Mouse (Mus musculus) left cerebral cortex, postnatal 36 days (tissue): ENCODE measurements around the gene Stat4. TPM values are rescaled to one million over a fixed set of nuclear protein-coding genes. Genes with fewer than 3 reads are reported as not detected.
"Not testable (repeated sequence)": the region's sequence is repeated elsewhere in the genome, so short reads cannot be mapped to it uniquely, and the experiment has no call there.

Experiments used
- DNase-seq, 2 experiments: peaks; one replicate each; pipeline ENCODE4 v3.0.0; 2021 to 2022; ENCODE audit warnings: low spot score in 2 of 2, mixed read lengths in 1 of 2
- intact Hi-C: fragments of 180-260 bp; cut with DNase I; formaldehyde crosslinking; loops from one replicate; pipeline ENCODE4 v1.15.1; 2025
- total RNA-seq, 2 experiments: library from RNA; stranded (reverse); gene quantifications; 2 replicates each; pipeline ENCODE4 v1.2.3; 2021

Gene Stat4
- total RNA-seq, 2 experiments from 2014 or later, result 4.2 to 5.0 TPM

DNA sequence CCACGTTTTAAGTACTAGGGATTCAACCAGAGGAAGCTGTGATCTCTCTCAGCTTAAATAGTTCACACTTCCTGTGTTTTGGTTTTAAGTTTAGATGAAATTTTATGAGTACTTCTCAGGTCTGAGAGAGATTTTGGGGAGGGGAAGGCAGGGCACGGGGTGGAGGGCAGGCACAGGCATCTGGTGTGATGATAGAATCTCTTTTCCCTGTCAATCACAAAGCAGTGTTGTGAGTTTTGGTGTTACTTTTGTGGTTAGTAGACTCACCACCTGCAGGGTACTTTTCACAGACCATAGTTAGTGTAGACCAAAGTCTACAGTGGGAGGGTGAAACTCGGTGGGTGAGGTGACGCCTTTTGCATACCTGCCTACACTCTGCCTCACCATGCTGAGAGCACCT, 32.7 kb downstream of the Stat4 start:
- intact Hi-C loops, result no loop called here
- no peak for DNase-seq

DNA sequence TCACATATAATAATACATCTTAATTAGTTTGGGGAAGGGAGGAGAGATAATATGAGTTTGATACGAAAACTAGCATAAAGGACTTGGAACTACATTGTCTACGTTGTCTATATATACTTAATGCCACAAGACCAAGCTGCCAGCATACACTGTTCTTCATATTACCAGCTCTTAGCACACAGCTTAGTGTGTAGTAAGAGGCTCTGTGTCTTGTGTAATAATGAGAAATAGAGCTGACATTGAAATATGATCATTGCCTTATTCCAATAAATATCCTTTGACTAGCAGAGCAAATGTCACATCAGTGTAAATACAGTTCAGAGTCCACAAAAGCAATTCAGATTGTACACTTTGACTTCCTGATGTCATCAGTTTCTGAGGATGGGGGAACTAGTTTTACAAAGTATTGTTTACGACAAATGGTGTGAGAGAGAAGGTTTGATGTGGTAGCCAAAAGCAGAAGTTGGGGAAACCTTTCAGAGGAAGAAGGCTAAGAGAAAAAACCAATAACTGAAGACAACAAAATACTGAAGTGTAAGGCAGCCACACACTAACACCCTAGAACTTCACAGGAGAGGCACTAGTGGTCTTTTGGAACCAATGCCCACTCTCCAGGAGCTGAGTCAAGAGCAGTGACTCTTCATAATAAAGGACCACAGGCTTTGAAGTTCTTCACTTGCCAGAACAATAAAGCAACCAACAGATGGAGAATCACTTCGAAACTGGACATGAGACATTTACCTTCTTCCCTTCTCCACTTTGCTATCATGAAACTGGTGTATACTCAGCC, 35.2 kb downstream of the Stat4 start:
- no peak for DNase-seq
- intact Hi-C loops, result no loop called here

DNA sequence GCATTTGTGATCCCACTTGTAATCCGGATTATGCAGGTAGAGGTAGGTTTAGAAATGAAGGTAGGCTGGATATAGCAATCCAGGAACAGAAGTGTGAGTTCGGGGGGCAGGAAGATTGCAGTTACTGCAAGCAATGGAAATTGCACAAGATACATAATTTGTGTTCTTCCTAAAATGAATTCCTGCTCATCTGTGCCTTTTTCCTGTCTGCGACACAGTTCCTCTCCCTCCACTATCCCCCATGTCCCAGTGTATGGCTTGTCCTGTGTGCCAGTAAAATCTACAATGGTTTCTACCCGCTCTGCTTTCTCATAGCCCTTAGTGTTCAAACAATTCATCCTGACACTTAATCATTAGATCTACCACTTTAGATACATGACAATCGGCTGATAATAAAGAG, 41.7 kb downstream of the Stat4 start:
- intact Hi-C loops, result no loop called here
- no peak for DNase-seq

DNA sequence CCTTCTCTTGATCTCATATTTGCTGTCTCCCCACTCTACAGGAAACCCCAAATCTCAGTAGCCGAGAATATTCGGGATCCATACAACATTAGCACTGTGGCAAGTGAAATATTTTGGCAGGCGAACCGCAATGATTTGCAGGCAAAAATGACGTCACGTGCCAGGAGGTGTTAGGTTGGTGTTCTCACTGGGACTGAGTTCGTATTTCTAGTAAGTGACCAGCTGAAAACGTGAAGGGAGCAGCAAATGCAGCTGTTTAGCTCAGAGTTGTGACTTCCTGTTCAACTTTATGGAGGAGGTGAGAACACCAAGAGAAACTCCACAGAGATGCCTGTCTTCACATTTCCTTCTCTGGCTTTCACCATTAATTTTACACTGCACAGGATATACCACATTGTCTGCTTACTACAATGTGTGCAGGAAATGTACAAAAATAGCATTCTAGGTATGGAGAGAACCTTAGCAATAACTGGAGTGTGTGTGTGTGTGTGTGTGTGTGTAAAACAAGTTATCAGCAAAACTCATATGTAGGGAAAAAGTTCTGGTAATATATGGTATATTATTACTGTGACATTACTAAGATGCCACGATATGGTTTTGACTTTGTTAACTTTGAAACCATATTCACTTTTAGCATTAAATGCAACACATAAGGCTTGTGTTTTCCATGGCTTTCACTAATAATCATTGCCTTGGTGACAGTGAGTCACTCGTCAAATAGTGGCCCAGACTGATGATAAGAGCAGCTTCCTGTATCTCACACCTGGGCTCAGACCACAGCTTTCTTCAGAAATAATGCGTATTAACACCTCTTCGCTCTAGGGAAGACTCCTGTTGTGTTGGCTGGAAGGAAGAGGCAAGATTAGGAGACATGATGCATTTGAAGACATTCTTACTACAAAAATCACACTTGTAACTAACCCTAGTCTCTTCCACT, 48.1 kb downstream of the Stat4 start:
- DNase-seq, result no peak
- intact Hi-C loops, result no loop called here

DNA sequence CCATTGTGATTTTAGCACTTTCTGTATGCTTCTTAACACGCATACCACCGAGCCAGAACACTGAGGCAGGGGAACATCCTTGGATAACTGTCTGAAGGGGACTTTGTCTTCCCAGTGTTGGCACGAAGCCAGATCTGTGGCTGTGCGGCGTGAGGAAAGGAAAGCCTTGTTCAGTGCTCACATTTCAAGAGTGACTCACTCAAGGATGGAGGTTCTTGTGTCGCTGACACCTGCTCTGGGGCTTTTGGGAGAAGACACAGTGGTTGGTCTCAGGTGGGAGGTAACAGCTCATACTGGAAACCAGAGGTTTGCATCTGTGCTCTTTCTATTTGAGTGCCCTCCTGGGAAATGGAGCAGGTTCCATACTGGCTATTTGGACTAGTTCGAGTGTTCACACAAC, 52.2 kb downstream of the Stat4 start:
- DNase-seq, result no peak
- intact Hi-C loops, result no loop called here

DNA sequence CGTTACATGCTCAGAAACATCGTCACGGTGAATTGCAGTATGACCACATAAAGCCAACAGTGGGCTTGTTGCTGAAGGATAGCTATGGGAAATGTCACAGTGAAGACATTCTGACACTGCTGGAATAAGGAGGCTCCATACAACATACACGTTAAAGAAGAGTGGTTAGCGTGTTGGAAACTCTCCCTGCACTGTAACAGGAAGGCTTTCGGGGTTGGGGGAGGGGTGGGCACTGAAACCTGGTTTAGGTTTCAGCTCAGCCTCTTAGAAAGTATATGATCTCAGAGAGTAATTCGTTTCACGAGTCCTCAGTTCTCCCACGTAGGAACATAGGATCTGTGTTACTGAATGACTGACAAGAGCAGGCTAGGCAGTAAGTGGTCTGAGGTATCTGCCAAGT, 52.7 kb downstream of the Stat4 start:
- intact Hi-C loops, result no loop called here
- no peak for DNase-seq

DNA sequence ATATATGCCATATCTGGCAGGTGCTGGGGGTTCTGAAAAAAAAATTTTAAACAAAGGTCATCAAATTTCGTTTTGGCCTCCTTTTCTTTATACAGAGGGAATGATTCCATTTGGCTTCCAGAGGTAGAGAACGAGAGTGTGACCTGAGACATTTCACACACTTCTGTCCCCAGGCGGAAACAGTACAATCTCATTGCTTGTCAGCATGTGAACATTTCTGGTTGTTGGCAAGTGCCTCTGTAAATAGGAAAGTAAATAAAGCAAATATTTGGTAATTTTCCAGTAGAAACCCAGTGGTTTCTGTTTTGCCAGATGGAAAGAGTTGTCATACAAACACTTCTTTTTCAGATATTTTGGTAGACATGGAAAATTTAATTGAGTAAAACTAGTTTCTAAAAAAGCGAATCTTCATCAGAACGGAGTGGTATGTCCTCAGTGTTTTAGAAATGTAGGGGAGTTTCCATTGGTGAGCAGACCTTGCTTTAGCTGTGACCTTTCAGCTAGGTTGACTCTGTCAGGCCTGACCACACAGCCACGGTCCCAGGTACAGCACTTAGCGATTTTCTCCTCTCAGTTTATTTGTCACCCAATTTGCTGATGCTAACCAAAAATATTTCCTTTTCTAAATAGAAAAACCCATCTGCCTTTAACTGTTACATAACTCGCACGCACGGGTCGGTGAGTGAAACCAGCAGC, 53.6 kb downstream of the Stat4 start:
- intact Hi-C loops, result no loop called here
- no peak for DNase-seq

DNA sequence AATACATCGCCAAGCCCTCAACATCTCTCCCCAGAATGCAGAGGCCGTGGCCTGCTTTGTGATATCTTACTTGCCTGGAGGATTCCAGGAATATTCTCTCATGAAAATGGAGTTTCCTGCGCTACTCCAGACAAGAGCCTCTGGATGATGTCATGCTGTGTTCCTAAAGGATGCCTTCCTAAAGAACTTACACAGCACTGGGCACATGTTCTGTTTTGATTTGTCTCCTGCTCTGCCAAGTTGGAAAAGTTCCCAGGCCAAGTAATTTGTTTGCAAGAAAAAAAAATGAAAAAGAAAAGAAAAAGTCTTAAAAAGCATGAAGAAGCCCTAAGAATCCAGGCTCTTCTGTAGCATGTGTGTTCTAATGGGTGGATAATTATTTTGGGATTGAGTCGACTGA, 56.2 kb downstream of the Stat4 start:
- DNase-seq, result no peak
- intact Hi-C loops, result no loop called here

DNA sequence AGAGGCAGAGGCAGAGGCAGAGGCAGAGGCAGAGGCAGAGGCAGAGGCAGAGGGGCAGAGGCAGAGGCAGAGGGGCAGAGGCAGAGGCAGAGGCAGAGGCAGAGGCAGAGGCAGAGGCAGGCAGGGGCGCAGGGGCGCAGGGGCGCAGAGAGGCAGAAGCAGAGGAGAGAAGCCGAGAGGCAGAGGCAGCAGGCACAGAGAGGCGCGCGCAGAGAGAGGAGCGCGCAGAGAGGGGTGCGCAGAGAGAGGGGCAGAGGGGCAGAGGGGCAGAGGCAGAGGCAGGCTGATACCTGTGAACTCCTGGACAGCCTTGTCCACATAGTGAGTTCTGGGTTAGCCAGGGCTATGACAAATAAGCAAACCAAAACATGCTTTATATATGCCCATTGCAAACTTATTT, 59.9 kb downstream of the Stat4 start:
- DNase-seq, intact Hi-C loops: not testable (repeated sequence)

DNA sequence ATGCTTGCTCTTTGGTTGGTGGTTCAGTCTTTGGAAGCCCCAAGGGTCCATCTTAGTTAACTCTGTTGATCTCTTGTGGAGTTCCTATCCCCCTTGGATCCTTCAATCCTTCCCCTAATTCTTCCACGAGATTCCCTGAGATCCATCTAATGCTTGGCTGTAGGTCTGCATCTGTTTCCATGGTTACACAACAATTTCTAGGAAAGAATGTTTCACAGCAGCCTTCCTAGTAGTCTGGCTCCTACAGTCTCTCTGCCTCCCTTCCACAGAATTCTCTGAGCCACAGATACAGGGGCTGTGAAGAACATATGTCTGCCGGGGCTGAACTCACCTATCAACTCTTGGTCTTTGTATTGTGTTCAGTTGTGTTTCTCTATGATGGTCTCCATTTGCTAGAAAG, 61.8 kb downstream of the Stat4 start:
- DNase-seq, result no peak
- intact Hi-C loops, result no loop called here

DNA sequence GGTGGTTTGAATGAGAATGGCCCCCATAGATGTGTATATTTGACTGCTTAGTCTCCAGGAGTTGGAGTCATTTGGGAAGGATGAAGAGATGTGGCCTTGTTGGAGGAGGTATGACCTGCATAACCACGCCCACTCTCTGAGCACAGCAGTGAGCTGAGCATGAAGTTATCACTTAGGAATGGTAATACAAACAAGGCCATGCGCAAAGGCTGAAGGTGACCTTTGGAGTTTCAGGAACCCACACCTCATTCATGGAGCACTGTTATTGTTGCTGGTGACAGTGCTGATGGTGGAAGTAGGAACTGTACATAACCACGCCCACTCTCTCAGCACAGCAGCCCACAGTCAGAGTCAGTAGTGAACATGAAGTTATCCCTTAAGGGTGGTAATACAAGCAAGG, 62.9 kb downstream of the Stat4 start:
- intact Hi-C loops, result no loop called here
- no peak for DNase-seq

DNA sequence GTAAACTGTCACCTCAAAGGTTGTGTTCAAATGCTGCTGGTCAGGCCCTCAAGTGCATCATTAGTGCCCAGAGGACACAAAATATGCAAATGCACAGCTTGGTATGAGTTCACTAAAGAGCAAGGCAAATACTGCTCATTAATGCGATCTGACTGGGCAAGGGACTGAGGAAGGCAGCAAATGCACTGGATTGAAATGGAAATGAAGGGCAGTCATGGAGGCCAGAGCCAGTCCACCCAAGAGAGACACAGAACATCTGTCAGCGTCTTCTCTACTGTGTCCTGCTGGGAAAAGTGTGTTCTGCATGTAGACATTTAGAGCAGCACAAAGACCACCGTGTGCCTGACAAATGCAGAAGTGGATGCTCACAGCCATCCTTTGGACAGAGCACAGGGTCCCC, 64.6 kb downstream of the Stat4 start:
- no peak for DNase-seq
- intact Hi-C loops, result no loop called here

DNA sequence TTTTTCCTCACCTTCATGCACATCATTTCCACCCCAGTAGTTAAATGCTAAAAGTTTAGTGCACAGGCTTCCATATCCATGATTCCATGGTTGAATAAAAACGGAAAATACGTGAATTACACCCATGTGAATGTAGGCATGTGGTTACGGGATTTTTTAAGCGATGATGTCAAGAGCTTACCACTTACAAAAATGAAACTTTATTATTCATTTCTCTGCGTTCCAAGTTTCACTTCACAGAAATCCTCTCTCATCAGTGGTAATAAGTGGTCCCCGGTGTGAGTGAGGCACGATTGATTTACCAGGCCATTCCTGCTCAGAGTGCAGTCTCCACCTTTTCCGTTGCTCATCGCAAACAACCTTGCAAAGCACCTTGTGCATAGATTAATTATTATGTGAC, 66.0 kb downstream of the Stat4 start:
- intact Hi-C loops, result no loop called here
- no peak for DNase-seq

DNA sequence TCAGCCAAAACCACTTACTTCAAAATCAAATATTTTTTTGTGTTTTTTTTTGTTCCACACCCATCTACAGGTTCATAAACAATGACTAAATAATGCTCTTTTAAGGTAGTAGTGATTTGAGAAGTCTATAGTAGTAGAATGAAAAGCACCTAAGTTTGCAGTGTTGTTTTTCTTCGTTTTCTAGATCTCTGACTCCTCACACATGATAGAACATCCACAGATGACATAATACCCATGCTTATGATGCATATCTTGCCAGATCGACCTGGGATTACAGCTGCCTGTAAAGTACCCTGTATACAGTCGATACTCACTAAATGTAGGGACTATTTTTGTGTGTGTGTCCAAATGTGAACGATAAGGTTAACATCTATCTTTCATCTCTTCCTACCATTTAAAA, 69.0 kb downstream of the Stat4 start:
- no peak for DNase-seq
- intact Hi-C loops, result no loop called here

DNA sequence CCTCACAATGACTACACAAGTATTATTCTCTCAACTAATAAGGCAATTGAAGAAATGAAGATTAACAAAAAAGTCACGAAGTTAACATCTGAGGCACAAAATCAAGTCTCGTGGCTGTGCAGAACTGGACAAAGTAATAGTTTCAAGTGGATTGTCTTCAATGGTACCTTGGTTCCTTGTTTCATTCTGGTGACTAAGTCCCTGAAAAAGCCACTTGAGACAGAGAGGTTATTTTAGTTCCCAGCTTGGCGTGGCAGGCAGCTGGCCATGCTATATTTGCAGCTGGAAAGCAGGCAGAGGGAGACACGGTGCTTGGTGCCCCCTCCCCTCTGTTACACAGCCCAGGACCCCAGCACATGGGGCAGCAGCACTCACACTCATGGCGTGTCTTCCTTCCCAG, 70.2 kb downstream of the Stat4 start:
- no peak for DNase-seq
- intact Hi-C loops, result no loop called here

DNA sequence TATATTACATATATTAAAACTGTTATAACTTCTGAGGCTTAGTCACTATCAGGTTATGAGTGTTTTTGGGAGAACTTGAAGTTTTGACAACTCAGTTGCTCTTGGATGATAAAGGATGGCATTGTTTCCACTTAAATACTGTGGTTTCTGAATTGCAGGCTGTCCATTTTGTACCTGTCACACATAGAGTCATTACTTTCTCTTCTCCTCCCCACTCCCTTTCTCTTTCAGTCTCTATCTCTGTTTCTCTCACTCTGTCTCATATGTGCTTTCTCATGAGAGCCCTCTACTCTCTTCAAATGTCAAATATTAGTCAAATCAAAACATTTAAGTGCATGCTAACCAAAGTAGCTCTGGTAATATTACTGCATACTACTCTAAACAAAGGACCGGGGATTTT, 79.3 kb downstream of the Stat4 start:
- intact Hi-C loops, result no loop called here
- DNase-seq, result no peak

DNA sequence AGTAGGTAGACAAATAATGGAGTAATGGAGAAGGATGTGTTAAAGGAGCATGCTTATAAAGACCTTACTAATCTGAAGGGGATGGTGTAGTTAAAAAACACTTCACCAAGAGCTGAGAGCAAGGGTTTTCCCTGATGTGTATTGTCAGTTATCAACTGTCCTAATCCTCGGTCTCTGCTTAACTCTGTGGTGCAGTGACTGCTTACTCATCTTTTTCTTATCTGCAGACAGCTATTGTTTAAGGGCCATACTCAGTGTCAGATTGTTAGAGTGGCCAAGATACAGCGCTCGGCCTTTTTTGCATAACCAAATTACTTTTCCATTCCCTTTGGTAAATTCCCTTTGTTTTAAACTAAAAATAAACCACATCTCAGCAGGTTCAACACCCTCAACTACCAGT, 79.7 kb downstream of the Stat4 start:
- DNase-seq, result no peak
- intact Hi-C loops, result no loop called here

DNA sequence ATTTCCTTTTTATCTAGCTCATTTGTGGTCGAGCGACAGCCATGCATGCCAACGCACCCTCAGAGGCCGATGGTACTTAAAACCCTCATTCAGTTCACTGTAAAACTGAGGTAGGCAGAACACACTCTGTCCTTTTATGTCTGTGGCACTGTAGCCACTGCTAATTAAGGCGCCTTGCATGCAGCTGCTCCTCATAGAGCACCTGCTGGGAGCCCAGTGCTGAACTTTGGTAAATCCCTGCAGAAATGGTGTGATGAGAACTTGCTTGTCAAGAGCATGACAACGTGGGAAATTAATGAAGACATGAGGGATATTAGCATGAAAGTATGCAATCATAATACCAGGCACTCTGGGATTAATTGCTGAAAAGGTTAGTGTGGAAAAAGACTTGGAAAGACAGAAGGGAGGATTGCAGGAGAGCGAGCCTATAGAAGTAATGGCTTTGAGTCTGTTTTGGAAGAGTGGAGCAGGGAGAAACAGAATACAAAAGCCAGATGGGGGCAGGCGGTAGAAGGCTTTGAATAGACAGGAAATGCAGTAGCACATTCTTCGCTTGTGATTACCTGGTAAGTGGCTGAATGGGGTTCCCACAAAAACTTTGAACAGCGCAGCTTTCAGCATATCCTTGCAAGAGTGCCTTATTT, 92.9 kb downstream of the Stat4 start:
- DNase-seq, result no peak
- intact Hi-C loops, result no loop called here

DNA sequence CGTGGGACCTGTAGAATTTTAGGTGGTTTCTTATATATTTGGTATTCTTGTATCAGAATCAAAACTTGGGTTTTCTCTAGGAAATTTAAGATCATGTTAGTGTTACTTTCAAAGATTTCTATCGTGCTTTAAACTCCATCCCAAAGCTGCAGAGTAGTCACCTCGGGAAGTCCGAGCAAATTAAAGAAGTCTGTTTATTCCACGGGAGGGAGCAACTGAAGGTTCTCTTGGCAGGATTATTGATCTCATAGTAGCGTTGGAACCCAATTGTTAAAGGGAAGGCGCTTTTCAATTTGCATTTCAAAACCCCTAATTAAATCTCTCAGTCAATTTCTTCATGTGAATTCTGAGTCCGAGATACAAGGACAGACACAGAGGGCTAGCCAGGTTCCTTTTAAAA, 93.4 kb downstream of the Stat4 start:
- DNase-seq, result no peak
- intact Hi-C loops, result no loop called here

DNA sequence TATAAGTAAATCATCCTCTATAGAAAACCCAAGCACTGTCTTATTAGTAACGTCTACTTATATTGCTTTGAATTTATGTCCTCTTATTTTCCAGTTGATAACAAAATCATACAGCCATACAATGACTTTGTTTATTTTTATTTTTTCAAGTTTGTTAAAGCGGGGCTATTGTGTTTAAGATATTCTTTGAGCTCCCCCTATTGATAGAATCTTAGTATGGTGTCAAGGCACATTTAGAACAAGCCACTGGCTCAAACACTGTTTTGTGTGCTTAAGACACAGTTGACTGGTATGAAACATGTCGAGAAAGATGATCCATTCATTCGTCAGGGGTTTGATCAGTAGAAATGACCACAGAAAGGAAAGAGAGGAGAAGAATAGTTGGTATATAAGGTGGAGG, 99.3 kb downstream of the Stat4 start:
- DNase-seq, result no peak
- intact Hi-C loops, result loop anchor here (5.0 kb wide), 2 partner anchors 79 to 439 kb away; no protein-coding TSS in a partner anchor
